Mouse (Mus musculus): ENCODE results near the gene Casp8ap2. TPM values are rescaled to one million over a fixed set of nuclear protein-coding genes. Genes with fewer than 3 reads are reported as not detected.

Gene Casp8ap2
- polyA plus RNA-seq, 1 experiment, result 0.37 TPM

- Histone ChIP-seq H3K4me1 (peaks cover 30% of the 10 kb centered on the region), H3K9me3 (no peaks in the 10 kb centered on the region), H3K36me3 (replicated peaks; ENCODE audit: low read length) (peaks cover 23% of the 10 kb centered on the region), H3K27me3 (replicated peaks) (no peaks in the 10 kb centered on the region), H3K4me3 (replicated peaks) (peak within 1 kb of the TSS; percentile 90)
- TF ChIP-seq FLI1 (IDR thresholded peaks at IDR 0.05; ENCODE audit: low read length) (peak; percentile 58; the same call in 1 of the 2 replicates), GATA1 (IDR thresholded peaks at IDR 0.05; ENCODE audit: borderline replicate concordance, low read length) (no peak)
These were observed 41.8 kb downstream of the Casp8ap2 start, which contains the start of gene Mdn1 for GRCm38 (mm10) chr4:32656918-32657662. Mdn1 (plus strand) TSS chr4:32657119.

- Histone ChIP-seq H3K4me1 (no peaks in the 10 kb centered on the region), H3K27me3 (replicated peaks) (no peaks in the 10 kb centered on the region), H3K4me3 (replicated peaks) (no peak overlapping the region), H3K9me3 (no peaks in the 10 kb centered on the region), H3K36me3 (replicated peaks; ENCODE audit: low read length) (peaks cover 69% of the 10 kb centered on the region)
- TF ChIP-seq FLI1 (IDR thresholded peaks at IDR 0.05; ENCODE audit: low read length) (no peak), GATA1 (IDR thresholded peaks at IDR 0.05; ENCODE audit: borderline replicate concordance, low read length) (no peak)
These were observed 50.6 kb downstream of the Casp8ap2 start for GRCm38 (mm10) chr4:32665843-32666242.

- no peaks in the 10 kb centered on the region for H3K9me3 ChIP-seq
- peaks cover 81% of the 10 kb centered on the region for H3K36me3 ChIP-seq (replicated peaks; ENCODE audit: low read length)
- TF ChIP-seq FLI1 (IDR thresholded peaks at IDR 0.05; ENCODE audit: low read length) (no peak), GATA1 (IDR thresholded peaks at IDR 0.05; ENCODE audit: borderline replicate concordance, low read length) (no peak)
- H3K4me1 ChIP-seq, result no peaks in the 10 kb centered on the region
- H3K4me3 ChIP-seq (replicated peaks), result no peak overlapping the region
- no peaks in the 10 kb centered on the region for H3K27me3 ChIP-seq (replicated peaks)
These were observed 53.0 kb downstream of the Casp8ap2 start for GRCm38 (mm10) chr4:32668291-32668690.

- H3K4me3 ChIP-seq (replicated peaks), result no peak overlapping the region
- no peaks in the 10 kb centered on the region for H3K4me1 ChIP-seq
- peaks cover 84% of the 10 kb centered on the region for H3K36me3 ChIP-seq (replicated peaks; ENCODE audit: low read length)
- TF ChIP-seq GATA1 (IDR thresholded peaks at IDR 0.05; ENCODE audit: borderline replicate concordance, low read length) (no peak), FLI1 (IDR thresholded peaks at IDR 0.05; ENCODE audit: low read length) (no peak)
- no peaks in the 10 kb centered on the region for H3K27me3 ChIP-seq (replicated peaks)
- H3K9me3 ChIP-seq, result no peaks in the 10 kb centered on the region
These were observed 54.6 kb downstream of the Casp8ap2 start for GRCm38 (mm10) chr4:32669825-32670224.

GRCm38 (mm10) chr4:32674025-32674424, 58.8 kb downstream of the Casp8ap2 start:
- Histone ChIP-seq H3K4me3 (replicated peaks) (no peak overlapping the region), H3K27me3 (replicated peaks) (no peaks in the 10 kb centered on the region), H3K36me3 (replicated peaks; ENCODE audit: low read length) (peaks cover 88% of the 10 kb centered on the region), H3K4me1 (no peaks in the 10 kb centered on the region), H3K9me3 (no peaks in the 10 kb centered on the region)
- no peak for TF ChIP-seq GATA1 (IDR thresholded peaks at IDR 0.05; ENCODE audit: borderline replicate concordance, low read length)
- TF ChIP-seq FLI1 (IDR thresholded peaks at IDR 0.05; ENCODE audit: low read length), result no peak

GRCm38 (mm10) chr4:32677471-32677870, 62.2 kb downstream of the Casp8ap2 start:
- Histone ChIP-seq H3K9me3 (no peaks in the 10 kb centered on the region), H3K36me3 (replicated peaks; ENCODE audit: low read length) (peaks cover 88% of the 10 kb centered on the region), H3K4me3 (replicated peaks) (no peak overlapping the region), H3K4me1 (no peaks in the 10 kb centered on the region), H3K27me3 (replicated peaks) (no peaks in the 10 kb centered on the region)
- TF ChIP-seq GATA1 (IDR thresholded peaks at IDR 0.05; ENCODE audit: borderline replicate concordance, low read length), result no peak
- TF ChIP-seq FLI1 (IDR thresholded peaks at IDR 0.05; ENCODE audit: low read length), result no peak

GRCm38 (mm10) chr4:32680843-32681242, 65.6 kb downstream of the Casp8ap2 start:
- peaks cover 90% of the 10 kb centered on the region for H3K36me3 ChIP-seq (replicated peaks; ENCODE audit: low read length)
- TF ChIP-seq FLI1 (IDR thresholded peaks at IDR 0.05; ENCODE audit: low read length), result no peak
- no peak overlapping the region for H3K4me3 ChIP-seq (replicated peaks)
- no peaks in the 10 kb centered on the region for H3K4me1 ChIP-seq
- H3K27me3 ChIP-seq (replicated peaks), result no peaks in the 10 kb centered on the region
- H3K9me3 ChIP-seq, result no peaks in the 10 kb centered on the region

- Histone ChIP-seq H3K36me3 (replicated peaks; ENCODE audit: low read length) (peaks cover 88% of the 10 kb centered on the region), H3K27me3 (replicated peaks) (no peaks in the 10 kb centered on the region)
These were observed 67.2 kb downstream of the Casp8ap2 start for GRCm38 (mm10) chr4:32682471-32682870.

GRCm38 (mm10) chr4:32683061-32683582, 67.9 kb downstream of the Casp8ap2 start:
- Histone ChIP-seq H3K4me1 (no peaks in the 10 kb centered on the region), H3K27me3 (replicated peaks) (no peaks in the 10 kb centered on the region), H3K4me3 (replicated peaks) (no peak overlapping the region), H3K9me3 (no peaks in the 10 kb centered on the region), H3K36me3 (replicated peaks; ENCODE audit: low read length) (peaks cover 89% of the 10 kb centered on the region)
- TF ChIP-seq GATA1 (IDR thresholded peaks at IDR 0.05; ENCODE audit: borderline replicate concordance, low read length) (no peak), FLI1 (IDR thresholded peaks at IDR 0.05; ENCODE audit: low read length) (no peak)

More at GRCm38 (mm10) chr4:32682471-32682870, 67.2 kb downstream of the Casp8ap2 start:
- no peaks in the 10 kb centered on the region for H3K4me1 ChIP-seq
- H3K4me3 ChIP-seq (replicated peaks), result no peak overlapping the region
- H3K9me3 ChIP-seq, result no peaks in the 10 kb centered on the region
- TF ChIP-seq GATA1 (IDR thresholded peaks at IDR 0.05; ENCODE audit: borderline replicate concordance, low read length) (no peak), FLI1 (IDR thresholded peaks at IDR 0.05; ENCODE audit: low read length) (no peak)

Other genes starting within 250 kb of the Casp8ap2 start
- gene Gja10, start 12.7 kb upstream of the Casp8ap2 start, polyA plus RNA-seq (2012; ENCODE audit: insufficient read depth, low replicate concordance), result not detected in 2 replicates
- gene Mdn1, start 41.7 kb downstream of the Casp8ap2 start, polyA plus RNA-seq (2012; ENCODE audit: insufficient read depth, low replicate concordance), result 0.65 and 2.8 TPM in 2 replicates
- not detected in 2 replicates for gene Lyrm2, start 184.8 kb downstream of the Casp8ap2 start, polyA plus RNA-seq (2012; ENCODE audit: insufficient read depth, low replicate concordance)

Data from megakaryocyte, embryonic 14.5 days (primary cell).